Mouse (Mus musculus) cerebellum, postnatal 4 days (tissue): Measurements from ENCODE around the gene Gm14781.
"Not testable (repeated sequence)": the region's sequence is repeated elsewhere in the genome, so short reads cannot be mapped to it uniquely, and the experiment has no call there.

ENCODE experiments used
- DNase-seq, 2 experiments: peaks; one replicate each; pipeline ENCODE4 v3.0.0; 2022; ENCODE audit warnings: low spot score in 2 of 2, mixed read lengths in 1 of 2

Gene Gm14781

GRCm38 (mm10) chrX:91631894-91632293, at the start of gene Gm14781:
Gm14781 (plus strand) TSS chrX:91632194.
- DNase-seq: not testable (repeated sequence)

DNA sequence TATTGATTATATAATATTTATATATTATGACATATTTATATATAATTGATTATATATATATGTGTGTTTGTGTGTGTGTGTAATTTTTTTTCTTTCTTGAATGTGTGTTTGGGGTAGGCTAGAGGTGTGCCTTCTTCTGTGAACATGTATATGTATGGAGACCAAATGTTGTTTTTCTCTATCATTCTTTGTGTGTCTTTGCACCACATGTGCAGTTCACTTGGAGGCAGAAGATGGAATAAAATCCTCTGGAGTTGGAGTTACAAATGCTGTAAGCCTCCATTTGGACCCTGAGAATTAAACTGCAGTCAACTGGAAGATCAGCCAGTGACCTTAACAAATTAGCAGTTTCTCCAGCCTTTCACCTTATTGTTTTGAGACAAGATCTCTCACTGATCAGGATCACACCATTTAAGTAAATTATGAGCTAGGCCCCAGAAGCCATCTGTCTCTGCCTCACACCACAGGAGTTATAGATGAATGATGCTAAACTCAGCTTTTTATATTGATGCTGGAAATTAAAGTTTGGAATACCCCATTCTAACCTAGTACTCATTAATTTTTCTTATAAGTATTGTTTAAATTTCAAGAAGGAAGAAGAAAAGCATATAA, 23.1 kb downstream of the Gm14781 start:
- not testable (repeated sequence) for DNase-seq
